Mouse (Mus musculus): ENCODE measurements around the gene Rrbp1. TPM values are rescaled to one million over a fixed set of nuclear protein-coding genes. Genes with fewer than 3 reads are reported as not detected.

Rrbp1 gene
- polyA plus RNA-seq, 1 experiment from 2014 or later: 20.8 TPM

DNA sequence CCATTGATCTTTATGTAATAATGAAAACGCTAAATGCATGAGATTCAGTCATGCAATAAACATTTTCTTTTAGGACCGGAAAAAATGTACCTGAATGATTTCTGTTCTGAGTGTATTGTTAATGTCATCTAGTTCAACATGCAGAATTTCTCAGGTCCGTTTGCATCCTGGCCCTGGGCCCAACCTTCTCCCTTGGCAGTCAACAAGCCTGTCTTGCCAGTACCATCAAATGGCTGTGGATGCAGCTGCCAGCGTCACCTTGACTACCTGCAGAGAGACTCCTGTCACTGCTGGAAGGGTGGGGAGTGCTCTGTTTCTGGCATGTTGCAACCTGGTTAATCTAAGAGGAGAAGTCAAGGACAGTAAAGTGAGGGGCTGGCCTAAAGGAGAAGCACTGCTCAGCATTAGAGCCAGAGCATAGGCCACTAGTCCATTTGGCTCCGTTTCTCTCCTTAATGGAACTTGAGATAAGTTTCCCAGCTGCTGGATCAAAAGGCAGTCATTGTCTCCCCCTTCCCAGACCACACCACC lies 110.2 kb downstream of the Rrbp1 start:
- Histone ChIP-seq H3K9ac (replicated peaks; ENCODE audit: low read depth, low read length) (no peak overlapping the region), H3K9me3 (ENCODE audit: control insufficient read depth, low read length) (no peaks in the 10 kb centered on the region), H3K27me3 (replicated peaks; ENCODE audit: control insufficient read depth, insufficient read depth, low read length) (no peaks in the 10 kb centered on the region), H3K4me3 (replicated peaks; ENCODE audit: low read length) (no peak overlapping the region), H3K27ac (ENCODE audit: low read length) (no peak overlapping the region), H3K4me2 (ENCODE audit: low read length) (no peak overlapping the region), H3K4me1 (replicated peaks; ENCODE audit: control insufficient read depth, insufficient read depth, low read length) (no peaks in the 10 kb centered on the region), H3K36me3 (ENCODE audit: control insufficient read depth, insufficient read depth) (no peaks in the 10 kb centered on the region)
- ATAC-seq: no peak
- whole genome bisulfite sequencing: 70% methylated on average over 5 of the region's 5 CpGs

DNA sequence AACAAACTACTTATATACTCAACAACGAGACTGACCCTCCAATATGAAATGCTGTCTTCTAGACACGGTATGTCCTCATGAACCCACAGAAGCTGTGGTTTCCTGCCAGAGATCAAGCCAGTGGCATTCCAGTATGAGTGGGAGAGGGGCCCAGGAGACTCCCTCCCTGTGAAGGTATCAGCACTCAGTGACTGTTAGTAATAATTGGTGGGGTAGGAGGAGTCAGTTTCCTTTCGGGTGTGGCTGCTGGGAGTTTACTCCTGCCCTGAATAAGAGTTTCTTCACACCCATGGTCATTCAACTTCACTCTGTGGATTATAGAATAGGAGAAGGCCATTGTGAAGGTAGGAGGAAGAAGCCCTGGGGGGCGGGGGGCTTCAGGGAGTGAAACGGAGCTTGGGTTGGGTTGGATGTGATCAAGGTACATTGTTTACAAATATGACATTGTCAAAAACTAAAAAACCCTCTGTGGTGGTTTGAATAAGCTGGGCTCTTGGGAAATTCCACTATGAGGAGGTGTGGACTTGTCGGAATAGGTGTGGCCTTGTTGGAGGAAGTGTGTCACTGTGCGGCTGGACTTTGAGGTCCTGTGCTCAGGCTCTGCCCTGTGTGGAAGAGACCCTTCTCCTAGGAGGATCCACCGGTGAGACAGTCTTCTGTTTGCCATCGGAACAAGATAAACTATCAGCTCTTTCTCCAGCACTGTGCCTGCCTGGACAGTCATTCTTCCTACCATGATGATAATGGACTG lies 111.4 kb downstream of the Rrbp1 start:
- H3K4me2 ChIP-seq (ENCODE audit: low read length): no peak overlapping the region
- H3K4me3 ChIP-seq (replicated peaks; ENCODE audit: low read length): no peak overlapping the region
- no peaks in the 10 kb centered on the region for H3K36me3 ChIP-seq (ENCODE audit: control insufficient read depth, insufficient read depth)
- H3K9me3 ChIP-seq (ENCODE audit: control insufficient read depth, low read length): no peaks in the 10 kb centered on the region
- no peaks in the 10 kb centered on the region for H3K27me3 ChIP-seq (replicated peaks; ENCODE audit: control insufficient read depth, insufficient read depth, low read length)
- ATAC-seq: no peak
- no peaks in the 10 kb centered on the region for H3K4me1 ChIP-seq (replicated peaks; ENCODE audit: control insufficient read depth, insufficient read depth, low read length)
- WGBS: 89% methylated on average over 9 of the region's 9 CpGs
- no peak overlapping the region for H3K27ac ChIP-seq (ENCODE audit: low read length)
- no peak overlapping the region for H3K9ac ChIP-seq (replicated peaks; ENCODE audit: low read depth, low read length)

Other genes with a start within 250 kb of the Rrbp1 start
- 0.62 and 1.1 TPM in 2 replicates for gene Bfsp1, start 148.1 kb downstream of the Rrbp1 start, polyA plus RNA-seq (2015; fragmentation: Nextera tagmentation; extraction: Ambion mirVana)
- gene Dstn, start 95.9 kb downstream of the Rrbp1 start, polyA plus RNA-seq (2015; fragmentation: Nextera tagmentation; extraction: Ambion mirVana): 428 and 455 TPM in 2 replicates
- gene Banf2, start 21.8 kb upstream of the Rrbp1 start, polyA plus RNA-seq (2015; fragmentation: Nextera tagmentation; extraction: Ambion mirVana): not detected in 2 replicates

Data from forebrain, embryonic 16.5 days (tissue).